Mouse (Mus musculus): ENCODE measurements around the gene Cd1d1.

DNA sequence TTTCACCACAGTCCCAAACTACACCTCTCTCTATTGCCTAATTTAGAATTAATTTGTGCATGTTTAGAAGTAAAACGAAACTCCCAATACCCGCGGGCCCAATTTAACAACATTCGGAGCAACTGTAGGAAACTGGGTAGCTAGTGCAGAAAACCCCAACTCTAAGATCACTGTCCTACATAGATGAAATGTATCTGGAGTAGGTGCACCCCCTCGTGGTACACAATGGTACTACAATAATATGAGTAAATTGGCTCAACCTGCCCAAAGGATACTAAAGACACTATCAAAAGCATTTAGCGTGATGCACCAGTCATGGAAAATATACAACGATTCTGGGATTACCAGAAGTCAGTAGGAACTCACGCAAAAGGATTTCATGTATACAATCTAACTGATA lies 22.7 kb downstream of the Cd1d1 start:
- no peak for TF ChIP-seq TBP (conservative IDR thresholded peaks at IDR 0.05; ENCODE audit: low read depth, low read length)
- no peak for TF ChIP-seq RCOR1 (conservative IDR thresholded peaks at IDR 0.05; ENCODE audit: low read depth, low read length)
- TF ChIP-seq EP300 (IDR thresholded peaks at IDR 0.05; ENCODE audit: low read length) = no peak
- no peak for TF ChIP-seq KAT2A (IDR thresholded peaks at IDR 0.05; ENCODE audit: insufficient replicate concordance, low read length)
- no peak for TF ChIP-seq CHD2 (IDR thresholded peaks at IDR 0.05; ENCODE audit: low read length)
- peak; percentile 90 for TF ChIP-seq RAD21 (IDR thresholded peaks at IDR 0.05; ENCODE audit: low read depth, low read length)
- TF ChIP-seq ZMIZ1 (IDR thresholded peaks at IDR 0.05; ENCODE audit: low read depth, low read length) = no peak
- no peak for TF ChIP-seq ZNF384 (IDR thresholded peaks at IDR 0.05; ENCODE audit: low read depth, low read length)
- TF ChIP-seq POLR2A (IDR thresholded peaks at IDR 0.05; ENCODE audit: low read depth, low read length) = no peak
- TF ChIP-seq CTCF (conservative IDR thresholded peaks at IDR 0.05 in 1 of 2, IDR thresholded peaks at IDR 0.05 in 1 of 2; ENCODE audit: low read depth in 2 of 2, low read length in 2 of 2) = peak; percentile 67 to 90
- TF ChIP-seq TCF12 (IDR thresholded peaks at IDR 0.05; ENCODE audit: low read depth, low read length) = no peak
- TF ChIP-seq MYC (IDR thresholded peaks at IDR 0.05; ENCODE audit: low read depth, low read length) = no peak

Data from CH12.LX (cell line).